Mouse (Mus musculus) heart, adult 2 months (tissue): ENCODE measurements at regions not wholly inside any gene's neighbourhood (a gene's known extent, or its start where the extent isn't known, plus 50 kb on each side); places are given as distances from the start of the nearest gene placed in this dataset.

ENCODE experiments used
- DNase-seq, 2 experiments: peaks; one replicate each; pipeline ENCODE4 v3.0.0; 2021
- H3K27ac ChIP-seq: fragments of 200-600 bp; 2 replicates; pipeline ENCODE4 v1.8.1; 2022
- H3K27me3 ChIP-seq: fragments of 200-500 bp; 2 replicates; pipeline ENCODE4 v1.6.1; 2012; ENCODE audit warnings: mild to moderate bottlenecking, low read length, inconsistent platforms, mixed read lengths; ENCODE audit not compliant: control insufficient read depth, insufficient read depth
- H3K36me3 ChIP-seq: fragments of 200-500 bp; 2 replicates; pipeline ENCODE4 v1.6.1; 2012; ENCODE audit warnings: low read length, inconsistent platforms; ENCODE audit not compliant: control insufficient read depth, insufficient read depth
- H3K4me1 ChIP-seq: fragments of 200-500 bp; 2 replicates; pipeline ENCODE4 v1.6.1; 2011; ENCODE audit warnings: low read length; ENCODE audit not compliant: control insufficient read depth, insufficient read depth
- H3K4me3 ChIP-seq: fragments of 200-600 bp; 2 replicates; pipeline ENCODE4 v1.8.1; 2022
- H3K79me2 ChIP-seq: fragments of 200-500 bp; replicated peaks from 2 replicates; pipeline ENCODE4 v1.6.1; 2012; ENCODE audit warnings: mild to moderate bottlenecking, inconsistent platforms, low read length, moderate library complexity, mixed read lengths; ENCODE audit not compliant: control insufficient read depth, insufficient read depth
- H3K9ac ChIP-seq: fragments of 200-500 bp; 2 replicates; pipeline ENCODE4 v1.6.1; 2012; ENCODE audit warnings: low read depth, mild to moderate bottlenecking, control low read depth, inconsistent platforms, low read length, mixed read lengths
- CTCF ChIP-seq: fragments of 200-600 bp; IDR thresholded peaks from 2 replicates; pipeline ENCODE4 v1.8.1; 2022; ENCODE audit warnings: antibody characterized with exemption, mild to moderate bottlenecking, moderate library complexity
- EP300 ChIP-seq: fragments of 200-500 bp; IDR thresholded peaks from 2 replicates; pipeline ENCODE4 v1.6.1; 2011; ENCODE audit warnings: low read depth, low read length, control low read depth; ENCODE audit not compliant: insufficient read depth
- POLR2A ChIP-seq: fragments of 200-500 bp; IDR thresholded peaks from 2 replicates; pipeline ENCODE4 v1.6.1; 2011; ENCODE audit warnings: mild to moderate bottlenecking, low read depth, low read length, control low read depth; ENCODE audit not compliant: insufficient read depth
- WGBS: fragments of 180-500 bp; shearing (Covaris S2); methylation state at CpG from one replicate; pipeline ENCODE4 v1.1.7; 2018; 5-methylcytosine and 5-hydroxymethylcytosine counted together
- intact Hi-C: fragments of 180-260 bp; cut with DNase I; formaldehyde crosslinking; loops from one replicate; pipeline ENCODE4 v1.15.1; 2025

- DNase-seq, result no peak
- H3K27ac ChIP-seq, result no peak overlapping the region
- intact Hi-C loops, result no loop called here
- no peak for TF ChIP-seq POLR2A
- TF ChIP-seq EP300, result no peak
- no peak overlapping the region for H3K9ac ChIP-seq
- H3K4me1 ChIP-seq, result no peaks in the 10 kb centered on the region
- no peaks in the 10 kb centered on the region for H3K36me3 ChIP-seq
- no peaks in the 10 kb centered on the region for H3K27me3 ChIP-seq
- H3K79me2 ChIP-seq, result no peaks in the 10 kb centered on the region
- no peak overlapping the region for H3K4me3 ChIP-seq
These were observed 386.2 kb downstream of the Phex start for GRCm38 (mm10) chrX:157028913-157029312.

DNA sequence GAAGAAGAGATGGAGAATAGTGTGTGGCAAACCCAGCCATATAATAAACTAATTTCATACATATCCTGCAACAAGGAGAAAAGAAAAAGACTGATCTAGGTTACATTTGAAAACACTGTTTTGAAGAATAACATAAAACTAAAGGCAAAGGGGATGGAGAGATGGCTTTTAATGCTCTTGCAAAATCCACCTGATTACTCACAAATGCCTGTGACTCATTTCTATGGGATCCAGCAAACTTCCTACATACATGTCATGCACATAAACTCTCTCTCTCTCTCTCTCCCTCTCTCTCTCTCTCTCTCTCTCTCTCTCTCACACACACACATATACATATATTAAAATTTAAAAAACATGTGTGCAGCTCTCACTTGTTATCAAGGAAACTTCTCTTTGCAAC is 390.8 kb downstream of the Phex start:
- Histone ChIP-seq H3K36me3 (no peaks in the 10 kb centered on the region), H3K4me1 (no peaks in the 10 kb centered on the region), H3K9ac (no peak overlapping the region), H3K79me2 (no peaks in the 10 kb centered on the region), H3K27ac (no peak overlapping the region), H3K27me3 (no peaks in the 10 kb centered on the region), H3K4me3 (no peak overlapping the region)
- intact Hi-C loops, result no loop called here
- no peak for TF ChIP-seq POLR2A
- TF ChIP-seq CTCF, result no peak
- no peak for TF ChIP-seq EP300
- DNase-seq, result no peak

DNA sequence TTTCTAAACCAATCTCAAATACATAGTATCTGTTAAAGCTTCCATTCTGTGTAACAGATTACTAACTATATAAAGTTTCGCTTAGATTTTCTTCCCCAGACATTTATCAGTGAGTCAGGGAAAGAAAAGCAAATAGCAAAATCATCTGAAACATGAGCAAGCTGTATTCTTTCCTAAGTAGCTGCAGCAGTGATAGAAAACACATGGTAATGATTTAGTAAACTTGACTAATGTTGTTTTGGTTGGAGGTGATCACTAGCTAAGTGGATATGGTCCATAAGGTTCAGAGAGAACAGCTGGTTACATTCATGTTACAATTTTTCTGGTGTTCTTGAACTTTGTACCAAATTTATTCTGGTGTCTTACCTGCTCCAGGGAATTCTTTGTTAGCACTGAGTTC is 393.3 kb downstream of the Phex start:
- Histone ChIP-seq H3K4me3 (no peak overlapping the region), H3K36me3 (no peaks in the 10 kb centered on the region), H3K9ac (no peak overlapping the region), H3K79me2 (no peaks in the 10 kb centered on the region), H3K4me1 (no peaks in the 10 kb centered on the region), H3K27me3 (no peaks in the 10 kb centered on the region), H3K27ac (no peak overlapping the region)
- intact Hi-C loops, result no loop called here
- TF ChIP-seq POLR2A (no peak), EP300 (no peak), CTCF (no peak)
- 71% methylated on average over 1 of the region's 1 CpGs for whole genome bisulfite sequencing
- DNase-seq, result no peak

DNA sequence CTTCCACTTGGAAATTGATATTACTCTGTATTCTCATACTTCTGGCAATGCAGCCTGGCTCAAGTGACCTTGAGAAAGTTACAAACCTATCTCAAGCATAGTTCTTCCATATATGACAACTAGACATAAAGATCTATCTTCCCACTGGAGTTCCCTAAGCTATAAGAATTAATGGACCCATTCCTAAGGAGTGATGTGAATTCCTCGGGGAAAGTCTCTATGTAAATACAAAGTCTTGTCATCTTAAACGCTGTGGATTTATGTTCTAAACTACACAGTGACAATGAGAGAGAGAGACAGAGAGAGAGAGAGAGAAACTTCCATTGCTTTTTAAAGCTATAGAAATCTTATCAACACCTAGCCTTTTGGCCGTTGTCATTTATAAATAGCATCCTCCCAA is 394.8 kb downstream of the Phex start:
- no peaks in the 10 kb centered on the region for H3K36me3 ChIP-seq
- intact Hi-C loops, result no loop called here
- H3K27me3 ChIP-seq, result no peaks in the 10 kb centered on the region
- 59% methylated on average over 3 of the region's 3 CpGs for WGBS
- no peaks in the 10 kb centered on the region for H3K79me2 ChIP-seq
- no peak overlapping the region for H3K4me3 ChIP-seq
- no peak overlapping the region for H3K9ac ChIP-seq
- TF ChIP-seq EP300, result no peak
- TF ChIP-seq POLR2A, result no peak
- no peak for TF ChIP-seq CTCF
- DNase-seq, result no peak
- H3K4me1 ChIP-seq, result no peaks in the 10 kb centered on the region
- H3K27ac ChIP-seq, result no peak overlapping the region

DNA sequence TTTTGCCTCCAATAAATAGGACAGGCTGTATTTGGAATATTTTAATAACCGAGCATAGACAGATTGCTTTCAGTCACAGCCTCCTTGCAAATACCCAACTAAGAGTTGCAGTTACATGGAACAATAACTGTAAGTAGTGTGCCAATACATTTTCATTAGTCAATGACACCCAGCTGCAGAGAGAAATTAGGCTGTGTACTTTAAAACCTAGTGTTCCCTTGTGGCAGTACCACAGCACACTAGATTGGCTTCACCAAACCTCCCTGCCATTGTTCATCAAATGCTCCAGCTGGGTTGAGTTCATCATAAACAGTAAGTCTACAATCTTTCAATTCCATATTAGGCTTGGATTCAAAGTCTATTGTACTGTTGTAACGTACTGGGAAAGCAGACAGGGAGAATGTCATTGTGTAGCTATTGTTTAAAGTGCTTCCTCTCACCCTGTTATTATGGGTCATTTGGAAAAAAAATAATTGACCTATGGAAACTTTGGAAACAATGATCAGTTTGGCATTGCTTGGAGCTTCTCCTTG is 425.1 kb downstream of the Phex start:
- no peaks in the 10 kb centered on the region for H3K4me1 ChIP-seq
- H3K79me2 ChIP-seq, result no peaks in the 10 kb centered on the region
- WGBS, result 65% methylated on average over 2 of the region's 2 CpGs
- no peak overlapping the region for H3K27ac ChIP-seq
- intact Hi-C loops, result no loop called here
- H3K27me3 ChIP-seq, result no peaks in the 10 kb centered on the region
- H3K36me3 ChIP-seq, result no peaks in the 10 kb centered on the region
- no peak overlapping the region for H3K4me3 ChIP-seq
- no peak overlapping the region for H3K9ac ChIP-seq
- no peak for DNase-seq
- TF ChIP-seq POLR2A, result no peak
- TF ChIP-seq CTCF, result no peak
- no peak for TF ChIP-seq EP300

DNA sequence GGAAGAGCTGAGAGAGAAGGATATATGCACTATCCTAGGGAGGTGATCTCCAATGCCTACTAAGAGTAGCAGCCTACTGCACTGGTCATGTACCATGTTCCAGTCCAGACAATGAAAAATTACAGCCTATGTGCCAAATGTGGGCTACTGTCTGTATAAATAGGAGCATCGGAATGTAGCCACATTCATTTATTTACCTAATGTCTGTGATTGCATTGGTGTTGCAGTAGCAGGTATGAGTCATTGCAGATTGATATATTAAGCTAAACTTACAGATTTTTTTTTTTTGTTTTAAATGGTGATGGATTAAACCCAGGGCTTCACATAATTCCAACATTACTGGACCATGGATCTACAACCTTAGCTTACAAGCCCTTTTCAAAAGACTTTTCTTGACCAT is 468.0 kb downstream of the Phex start:
- Histone ChIP-seq H3K27ac (no peak overlapping the region), H3K4me1 (no peaks in the 10 kb centered on the region), H3K36me3 (no peaks in the 10 kb centered on the region), H3K9ac (no peak overlapping the region), H3K27me3 (no peaks in the 10 kb centered on the region), H3K4me3 (no peak overlapping the region), H3K79me2 (no peaks in the 10 kb centered on the region)
- no peak for DNase-seq
- intact Hi-C loops, result no loop called here
- TF ChIP-seq POLR2A (no peak), EP300 (no peak), CTCF (no peak)
- WGBS, result 93% methylated on average over 1 of the region's 1 CpGs

GRCm38 (mm10) chrX:156944223-156944622 is 470.9 kb downstream of the Phex start:
- TF ChIP-seq CTCF (no peak), EP300 (no peak), POLR2A (no peak)
- intact Hi-C loops, result no loop called here

More at GRCm38 (mm10) chrX:156944223-156944622, 470.9 kb downstream of the Phex start:
- H3K4me1 ChIP-seq, result no peaks in the 10 kb centered on the region
- no peaks in the 10 kb centered on the region for H3K79me2 ChIP-seq
- no peak overlapping the region for H3K9ac ChIP-seq
- no peaks in the 10 kb centered on the region for H3K27me3 ChIP-seq
- H3K36me3 ChIP-seq, result no peaks in the 10 kb centered on the region
- no peak overlapping the region for H3K27ac ChIP-seq
- H3K4me3 ChIP-seq, result no peak overlapping the region
- 39% methylated on average over 1 of the region's 1 CpGs for WGBS
- DNase-seq, result no peak
